Mouse (Mus musculus) midbrain, postnatal 0 days (tissue): ENCODE results near the gene Ppargc1a. TPM values are rescaled to one million over a fixed set of nuclear protein-coding genes. Genes with fewer than 3 reads are reported as not detected.

Experiments used
- ATAC-seq: fragments of 200-750 bp; cut with Nextera tagmentation; 2 replicates; pipeline ENCODE4 v1.8.0; 2017; ENCODE audit warnings: moderate number of reproducible peaks, mild to moderate bottlenecking, moderate TSS enrichment, moderate library complexity; ENCODE audit not compliant: low FRiP score
- DNase-seq: peaks from one replicate; pipeline ENCODE4 v3.0.0-alpha.2; 2015; ENCODE audit warnings: low spot score
- H3K27ac ChIP-seq: fragments of 300-500 bp; sonication (generic); 2 replicates; pipeline ENCODE4 v1.5.1; 2014; ENCODE audit warnings: low read depth, mild to moderate bottlenecking, low read length, mixed read lengths
- H3K27me3 ChIP-seq: fragments of 300-500 bp; sonication (generic); 2 replicates; pipeline ENCODE4 v1.6.1; 2014; ENCODE audit warnings: low read length, control low read depth, mixed read lengths; ENCODE audit not compliant: insufficient read depth
- H3K36me3 ChIP-seq: fragments of 300-500 bp; sonication (generic); 2 replicates; pipeline ENCODE4 v1.6.1; 2014; ENCODE audit warnings: low read length, control low read depth, mixed read lengths; ENCODE audit not compliant: insufficient read depth
- H3K4me1 ChIP-seq: fragments of 300-500 bp; sonication (generic); 2 replicates; pipeline ENCODE4 v1.6.1; 2014; ENCODE audit warnings: mild to moderate bottlenecking, control low read depth, antibody characterized with exemption, low read length, mixed read lengths; ENCODE audit not compliant: insufficient read depth
- H3K4me2 ChIP-seq: fragments of 300-500 bp; sonication (generic); 2 replicates; pipeline ENCODE4 v1.6.1; 2014; ENCODE audit warnings: low read depth, mild to moderate bottlenecking, low read length, mixed read lengths; ENCODE audit not compliant: poor library complexity, severe bottlenecking
- H3K4me3 ChIP-seq: fragments of 300-500 bp; sonication (generic); 2 replicates; pipeline ENCODE4 v1.5.1; 2014; ENCODE audit warnings: low read depth, mild to moderate bottlenecking, low read length, moderate library complexity
- H3K9ac ChIP-seq: fragments of 300-500 bp; sonication (generic); replicated peaks from 2 replicates; pipeline ENCODE4 v1.6.1; 2014; ENCODE audit warnings: mild to moderate bottlenecking, low read length, moderate library complexity, mixed read lengths; ENCODE audit not compliant: poor library complexity, severe bottlenecking
- H3K9me3 ChIP-seq: fragments of 300-500 bp; sonication (generic); 2 replicates; pipeline ENCODE4 v1.6.1; 2016; ENCODE audit warnings: low read length, control low read depth
- CTCF ChIP-seq: IDR thresholded peaks from 2 replicates; pipeline ENCODE4 v1.5.1; 2016; ENCODE audit warnings: antibody characterized with exemption, mild to moderate bottlenecking
- WGBS: fragments of 180-500 bp; shearing (Covaris S2); extraction: QIAGEN DNeasy Blood & Tissue Kit; methylation state at CpG from one replicate; pipeline ENCODE4 v1.1.7; 2014; 5-methylcytosine and 5-hydroxymethylcytosine counted together
- polyA plus RNA-seq: library from polyadenylated mRNA; unstranded; fragments of >200 nt; fragmentation: Nextera tagmentation; extraction: Ambion mirVana; gene quantifications from 2 replicates; pipeline ENCODE4 v1.2.1, GENCODE M21; 2015
- total RNA-seq: library from RNA; depleted of rRNA; stranded (reverse); fragments of >200 nt; gene quantifications from 2 replicates; pipeline ENCODE4 v1.2.3, GENCODE M21; 2014

The Ppargc1a gene
- total and polyA plus RNA-seq, 2 experiments from 2014 or later: 15.7 to 17.9 TPM

- TF ChIP-seq CTCF: no peak
- H3K4me1 ChIP-seq: 0 out of 2 replicates have a peak, but pooled peaks cover 4% of the 10 kb centered on the region
- DNase-seq: no peak
Measured at GRCm38 (mm10) chr5:51565038-51565437, 2.5 kb downstream of the Ppargc1a start.

GRCm38 (mm10) chr5:51563574-51563973, 4.0 kb downstream of the Ppargc1a start:
- Histone ChIP-seq H3K4me1 (0 out of 2 replicates have a peak, but pooled peaks cover 4% of the 10 kb centered on the region), H3K4me2 (no peak overlapping the region), H3K36me3 (no peaks in the 10 kb centered on the region), H3K27ac (no peak overlapping the region), H3K9ac (no peak overlapping the region), H3K4me3 (no peak overlapping the region), H3K9me3 (no peaks in the 10 kb centered on the region), H3K27me3 (no peaks in the 10 kb centered on the region)
- DNase-seq (no peak), ATAC-seq (no peak)
- WGBS: 89% methylated on average over 3 of the region's 3 CpGs
- no peak for TF ChIP-seq CTCF

More at GRCm38 (mm10) chr5:51565038-51565437, 2.5 kb downstream of the Ppargc1a start:
- Histone ChIP-seq H3K4me3 (no peak overlapping the region), H3K9me3 (no peaks in the 10 kb centered on the region), H3K27me3 (no peaks in the 10 kb centered on the region), H3K4me2 (no peak overlapping the region), H3K36me3 (no peaks in the 10 kb centered on the region), H3K9ac (no peak overlapping the region), H3K27ac (no peak overlapping the region)
- no peak for ATAC-seq

DNA sequence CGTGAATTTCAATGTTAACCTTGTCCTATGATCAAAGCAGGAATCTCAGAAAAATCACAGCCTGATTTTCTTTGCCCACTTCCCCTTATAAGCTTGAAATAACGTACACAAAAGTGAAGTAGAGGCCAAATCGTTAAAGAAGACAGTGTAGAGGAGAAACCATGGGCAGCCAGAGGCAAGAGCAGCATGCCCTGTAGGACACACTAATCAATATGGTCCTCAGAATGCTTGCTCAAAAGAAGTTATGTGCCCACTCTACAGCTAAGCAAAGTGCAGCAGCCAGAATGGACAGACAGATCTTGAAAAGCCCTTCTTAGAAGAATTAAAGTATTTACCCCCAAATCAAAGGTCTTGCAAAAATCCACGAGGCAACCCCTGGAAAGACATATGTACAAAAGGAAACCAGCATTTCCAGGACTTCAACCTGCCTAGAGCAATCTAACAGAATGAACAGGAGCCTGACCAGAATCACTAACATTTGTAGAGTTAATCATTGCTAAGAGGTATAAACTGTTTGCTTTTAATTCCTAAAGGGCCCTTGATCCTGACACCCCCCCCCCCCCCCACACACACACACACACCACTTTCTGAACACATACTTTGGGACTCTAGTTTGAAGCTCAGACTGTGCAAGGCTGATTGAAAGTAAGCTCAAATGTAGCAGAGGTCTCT, 9.8 kb downstream of the Ppargc1a start:
- H3K4me1 ChIP-seq: no peaks in the 10 kb centered on the region
- WGBS: 73% methylated on average over 4 of the region's 4 CpGs
- no peak for ATAC-seq

GRCm38 (mm10) chr5:51553671-51554070, 13.9 kb downstream of the Ppargc1a start:
- Histone ChIP-seq H3K4me3 (peak overlapping the region; percentile 51), H3K27ac (no peak overlapping the region), H3K36me3 (no peaks in the 10 kb centered on the region), H3K9ac (no peak overlapping the region; the same call in 1 of the 2 replicates), H3K4me1 (no peaks in the 10 kb centered on the region), H3K27me3 (no peaks in the 10 kb centered on the region), H3K9me3 (no peaks in the 10 kb centered on the region), H3K4me2 (peak overlapping the region; percentile 74)
- ATAC-seq (peak; percentile 73), DNase-seq (peak; percentile 55)
- 1% methylated on average over 5 of the region's 5 CpGs for WGBS
- no peak for TF ChIP-seq CTCF

More for the DNA sequence above, 9.8 kb downstream of the Ppargc1a start:
- Histone ChIP-seq H3K36me3 (no peaks in the 10 kb centered on the region), H3K9me3 (no peaks in the 10 kb centered on the region), H3K4me3 (no peak overlapping the region), H3K4me2 (no peak overlapping the region), H3K9ac (no peak overlapping the region), H3K27me3 (no peaks in the 10 kb centered on the region), H3K27ac (no peak overlapping the region)
- TF ChIP-seq CTCF: no peak
- DNase-seq: no peak

DNA sequence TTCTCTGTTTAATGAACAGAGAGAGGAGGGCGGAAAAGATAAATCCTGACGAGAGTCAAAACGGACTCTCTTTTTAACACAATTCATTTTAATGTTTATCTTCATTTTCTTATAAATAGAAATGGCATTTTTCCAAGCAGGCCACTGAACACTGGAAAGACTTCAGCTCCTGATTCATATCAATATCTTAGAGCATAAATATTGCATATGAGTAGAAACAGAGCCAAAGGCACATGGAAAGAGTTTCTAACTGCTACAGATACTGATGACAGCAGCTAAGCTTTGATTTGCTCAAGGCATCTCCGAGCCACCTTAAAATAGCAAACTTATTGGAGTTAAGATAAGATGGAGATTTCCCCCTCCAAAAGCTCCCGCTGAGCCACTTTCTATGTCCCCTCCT, 14.3 kb downstream of the Ppargc1a start:
- Histone ChIP-seq H3K27ac (peak overlapping the region; percentile 59; the same call in 1 of the 2 replicates), H3K9me3 (no peaks in the 10 kb centered on the region), H3K27me3 (no peaks in the 10 kb centered on the region), H3K36me3 (no peaks in the 10 kb centered on the region), H3K4me1 (no peaks in the 10 kb centered on the region), H3K4me3 (peak overlapping the region; percentile 51), H3K4me2 (peak overlapping the region; percentile 74), H3K9ac (peak overlapping the region; percentile 33; the same call in 1 of the 2 replicates)
- no peak for ATAC-seq
- 2% methylated on average over 5 of the region's 5 CpGs for WGBS
- DNase-seq: no peak
- TF ChIP-seq CTCF: no peak

DNA sequence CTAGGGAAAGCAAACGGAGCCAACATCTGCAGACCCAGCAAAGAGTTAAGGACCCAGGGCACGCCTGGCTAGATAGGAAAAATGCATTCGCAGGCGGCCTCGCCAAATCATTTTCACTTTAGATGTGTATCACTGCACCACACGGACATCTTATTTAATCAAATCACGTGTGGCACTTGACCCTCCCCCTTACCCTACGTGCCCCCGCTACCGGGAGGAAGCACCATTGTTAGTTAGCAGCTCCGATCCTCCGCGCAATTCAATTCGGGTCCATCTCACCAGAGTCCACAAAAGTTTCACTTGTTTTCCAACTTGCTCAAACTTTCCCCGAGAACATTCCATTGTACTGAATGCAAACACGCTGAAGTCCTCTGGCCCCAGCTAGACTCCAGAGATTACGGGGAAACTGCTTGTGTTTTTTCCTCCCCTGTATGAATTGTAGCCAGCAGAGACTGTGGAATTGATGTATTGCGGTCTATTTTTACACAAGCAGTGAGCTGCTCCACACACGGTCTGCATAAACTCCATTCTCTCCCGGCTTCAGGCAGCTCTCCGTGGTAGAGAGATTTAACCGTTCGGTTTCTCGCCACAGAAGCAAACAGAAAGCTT, 14.9 kb downstream of the Ppargc1a start:
- Histone ChIP-seq H3K4me2 (peak overlapping the region; percentile 74), H3K4me1 (no peaks in the 10 kb centered on the region), H3K9me3 (no peaks in the 10 kb centered on the region), H3K27ac (peak overlapping the region; percentile 59; the same call in 1 of the 2 replicates), H3K36me3 (no peaks in the 10 kb centered on the region), H3K4me3 (peak overlapping the region; percentile 51), H3K9ac (peak overlapping the region; percentile 48), H3K27me3 (no peaks in the 10 kb centered on the region)
- TF ChIP-seq CTCF: no peak
- peak; percentile 76 for DNase-seq
- peak; percentile 86 for ATAC-seq
- WGBS: under 1% methylated on average over 24 of the region's 24 CpGs
